Mouse (Mus musculus) central nervous system, embryonic 11.5 days (tissue): Measurements from ENCODE around the gene Rpsa. TPM values are rescaled to one million over a fixed set of nuclear protein-coding genes. Genes with fewer than 3 reads are reported as not detected.

Source experiments
- polyA plus RNA-seq: library from polyadenylated mRNA; depleted of rRNA; stranded (reverse); fragments of >200 nt; gene quantifications from 2 replicates; pipeline ENCODE4 v1.2.3, GENCODE M21; 2012; rRNA removed

Gene Rpsa
- 2,315 and 2,737 TPM in 2 replicates for polyA plus RNA-seq

DNA sequence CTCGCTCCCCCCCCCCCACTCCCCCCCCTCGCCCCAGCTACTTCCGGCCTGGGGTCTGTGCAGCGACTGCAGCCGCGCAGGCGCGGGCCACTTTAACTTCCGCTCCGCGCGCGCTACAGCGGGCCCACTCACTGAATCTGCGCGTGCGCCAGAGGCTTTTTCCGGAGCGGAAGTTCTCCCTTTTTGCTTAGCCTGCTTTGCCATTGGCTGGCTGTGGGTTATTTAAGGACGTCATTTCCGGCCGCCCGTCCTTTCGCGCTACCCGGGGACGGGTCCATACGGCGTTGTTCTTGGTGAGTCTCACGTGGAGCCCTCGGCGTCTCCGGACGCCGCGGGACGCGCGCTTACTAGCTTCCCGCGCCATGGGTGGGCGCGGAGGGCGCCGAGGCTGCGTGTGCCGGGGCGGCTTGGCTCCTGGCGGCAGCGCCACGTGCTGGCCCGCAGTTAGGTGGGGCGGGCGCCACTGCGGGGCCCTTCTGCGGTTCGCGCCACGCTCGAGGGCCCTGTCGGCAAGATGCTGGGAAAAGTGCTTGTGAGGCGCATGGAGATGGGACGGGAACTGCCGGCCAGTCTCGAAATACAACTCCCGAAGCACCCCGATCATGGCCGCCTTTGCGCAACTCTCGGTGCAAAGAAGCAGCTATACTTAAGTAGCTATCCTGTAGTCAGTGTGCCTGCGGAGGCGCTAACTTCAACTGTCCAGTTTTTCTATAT lies at the start of gene Rpsa:
Rpsa (plus strand) TSS at position 152 of the 714 bp plus-strand sequence.

DNA sequence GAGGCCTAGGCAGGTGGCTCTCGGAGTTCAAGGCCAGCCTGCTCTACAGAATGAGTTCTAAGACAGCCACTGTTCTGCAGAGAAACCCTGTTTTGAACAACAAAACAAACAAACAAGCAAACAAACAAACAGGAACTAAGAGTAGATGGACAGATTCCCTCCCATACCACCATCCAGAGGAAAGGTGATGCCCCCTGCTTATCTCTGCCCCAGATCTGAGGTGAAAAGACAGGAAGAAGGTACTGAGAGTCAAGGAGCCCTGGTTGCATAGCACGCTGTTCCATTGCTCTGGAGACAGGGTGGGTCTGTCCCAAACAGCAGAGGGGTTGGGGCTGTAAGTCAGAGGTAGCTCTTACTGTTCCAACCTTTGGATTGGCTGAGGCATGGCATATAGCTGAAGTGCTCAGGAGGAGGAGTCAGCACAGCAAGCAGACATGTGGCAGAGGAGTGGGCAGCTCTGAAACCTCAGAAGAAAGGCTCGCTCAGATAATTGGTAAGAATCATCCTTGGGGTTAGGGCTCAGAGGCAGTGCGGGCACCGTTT lies 35.7 kb upstream of the Rpsa start, which contains the start of gene Ccr8:
Ccr8 (plus strand) TSS at position 419 of the 543 bp plus-strand sequence.

DNA sequence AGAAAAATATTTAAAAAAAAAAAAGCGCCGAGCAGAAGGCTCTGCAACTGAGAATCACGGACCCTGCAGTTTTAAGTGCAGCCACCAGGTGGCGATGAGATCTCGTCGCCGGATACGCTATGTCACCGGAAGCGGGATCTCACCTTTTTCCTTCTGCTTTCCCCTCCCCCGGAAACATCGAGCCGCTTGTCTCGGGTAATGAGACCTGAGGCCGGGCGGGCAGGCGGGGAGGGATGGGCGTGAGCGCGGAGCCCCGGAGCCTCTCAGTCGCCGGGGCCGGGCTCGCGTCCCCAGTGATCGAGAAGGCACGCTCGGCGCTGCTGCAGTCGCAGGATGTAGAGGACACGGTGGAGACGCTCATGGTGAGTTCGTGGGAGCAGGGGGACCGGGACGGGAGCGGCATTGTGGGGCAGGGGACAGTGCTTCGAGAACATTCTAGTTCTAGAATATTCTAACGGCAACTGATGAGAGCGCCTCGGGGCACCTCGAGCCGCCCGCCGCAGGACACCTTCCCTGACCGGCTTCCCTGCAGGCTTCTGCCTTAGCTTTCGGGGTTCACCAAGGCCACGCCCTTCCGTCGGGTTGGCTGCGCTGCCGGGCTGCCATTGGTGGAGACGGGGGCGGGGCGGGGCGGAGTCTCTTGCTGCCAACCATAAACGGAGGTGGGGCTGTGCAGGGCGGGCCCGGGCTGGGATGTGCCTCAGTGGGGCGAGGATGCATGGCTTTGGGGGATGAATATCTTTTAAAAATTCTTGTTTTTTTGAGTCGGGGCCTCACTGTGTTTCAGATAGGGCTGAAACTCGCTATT lies 17.1 kb upstream of the Rpsa start, which contains the start of gene Slc25a38:
Slc25a38 (plus strand) TSS at position 164 of the 808 bp plus-strand sequence.

DNA sequence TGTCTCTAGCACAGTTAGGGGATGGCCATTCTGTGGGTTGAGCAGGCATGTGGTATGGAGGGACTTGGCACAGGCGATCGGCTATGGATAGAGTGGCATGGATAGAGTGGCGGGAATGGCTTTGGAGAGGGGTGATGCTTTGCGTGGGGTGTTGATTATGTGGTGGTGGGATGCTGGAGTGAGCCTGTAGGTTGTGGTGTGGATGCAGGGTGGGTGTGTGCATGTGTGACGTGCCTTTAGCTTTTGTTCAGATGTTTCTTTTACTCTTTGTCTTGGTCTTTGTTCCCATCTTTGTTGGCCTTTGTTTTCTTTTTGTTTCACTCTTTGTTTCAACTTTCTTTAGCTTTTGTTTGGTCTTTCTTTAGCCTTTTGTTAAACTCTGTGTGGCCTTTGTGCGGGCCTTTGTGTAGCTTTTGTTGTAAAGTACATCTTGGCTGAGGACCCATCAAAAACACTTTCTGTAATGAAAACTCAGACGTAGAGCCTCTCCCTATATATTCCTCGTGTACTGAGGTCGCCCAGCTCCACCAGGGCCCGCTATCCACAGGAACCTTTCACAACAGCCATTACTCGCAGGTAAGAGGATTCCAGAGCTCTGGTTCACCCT lies 21.8 kb downstream of the Rpsa start, which contains the start of gene Mobp:
Mobp (plus strand) TSS at position 486 of the 607 bp plus-strand sequence.

Other genes with a start within 250 kb of the Rpsa start
- 66.8 and 74.7 TPM in 2 replicates for gene Wdr48, start 232.8 kb upstream of the Rpsa start, polyA plus RNA-seq
- gene Gorasp1, start 190.1 kb upstream of the Rpsa start, polyA plus RNA-seq: 13.2 and 16.4 TPM in 2 replicates
- 0.42 and 0.47 TPM in 2 replicates for gene Ttc21a, start 190.1 kb upstream of the Rpsa start, polyA plus RNA-seq
- gene Csrnp1, start 143.0 kb upstream of the Rpsa start, polyA plus RNA-seq: 4.1 and 4.9 TPM in 2 replicates
- gene Xirp1, start 104.1 kb upstream of the Rpsa start, polyA plus RNA-seq: 0.37 and 0.86 TPM in 2 replicates
- 2.8 and 4.7 TPM in 2 replicates for gene Cx3cr1, start 57.8 kb upstream of the Rpsa start, polyA plus RNA-seq
- not detected in 2 replicates for gene Ccr8, start 35.6 kb upstream of the Rpsa start, polyA plus RNA-seq
- 34.7 and 35.3 TPM in 2 replicates for gene Slc25a38, start 17.3 kb upstream of the Rpsa start, polyA plus RNA-seq
- gene Mobp, start 22.0 kb downstream of the Rpsa start, polyA plus RNA-seq: 0.24 and 0.30 TPM in 2 replicates
- 0.97 and 1.6 TPM in 2 replicates for gene Myrip, start 173.8 kb downstream of the Rpsa start, polyA plus RNA-seq